Mouse (Mus musculus): ENCODE results near the gene Hbb-bh1.
"Not testable (repeated sequence)": the region's sequence is repeated elsewhere in the genome, so short reads cannot be mapped to it uniquely, and the experiment has no call there.

Hbb-bh1 gene

DNA sequence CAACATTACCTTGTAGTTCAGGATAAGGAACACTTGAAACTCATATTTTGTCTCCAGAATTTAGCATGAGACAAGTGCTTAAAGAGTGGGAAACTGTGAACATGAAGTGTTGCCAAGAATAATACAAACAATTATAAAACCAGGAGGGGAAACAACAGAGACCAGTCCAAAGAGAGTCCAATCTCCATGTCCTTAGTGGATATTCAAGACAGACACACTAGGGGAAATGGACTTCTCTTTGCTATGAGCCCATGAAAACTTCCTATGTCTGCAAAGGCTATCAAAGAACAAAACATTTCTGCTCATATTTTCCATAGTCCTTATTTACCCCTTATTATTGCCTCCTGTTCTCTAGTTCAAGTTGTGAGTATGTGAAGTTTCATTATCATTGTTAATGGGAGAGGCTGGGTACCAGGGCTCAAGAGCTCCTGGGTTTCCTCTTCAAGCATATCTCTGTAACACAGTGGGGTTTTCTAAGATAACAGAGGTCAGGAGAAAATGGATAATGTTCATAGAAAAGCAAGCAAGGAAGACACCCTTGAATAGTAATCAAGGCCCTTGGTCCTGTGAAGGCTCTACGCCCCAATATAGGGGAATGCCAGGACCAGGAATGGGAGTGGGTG, 31.6 kb downstream of the Hbb-bh1 start:
- no peak for DNase-seq

DNA sequence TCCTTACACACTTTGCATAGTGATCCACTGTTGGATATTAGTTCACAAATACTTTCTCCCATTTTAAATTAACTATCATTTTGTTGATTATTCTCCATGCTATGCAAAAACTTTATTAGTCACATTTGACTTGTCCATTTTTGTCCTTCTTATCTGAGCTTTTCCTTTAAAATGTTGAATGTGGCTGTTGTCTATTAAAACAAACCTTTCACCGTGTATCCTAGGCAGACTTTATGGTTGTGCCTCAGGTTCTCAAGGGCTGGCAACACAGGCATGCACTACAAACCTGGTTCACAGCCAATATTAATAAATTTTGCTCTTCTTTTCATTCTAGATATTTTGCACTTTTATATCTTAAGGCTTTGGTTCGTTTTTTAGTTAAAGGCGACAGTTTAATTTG, 32.2 kb downstream of the Hbb-bh1 start:
- no peak for DNase-seq

GRCm38 (mm10) chr7:103810296-103810695, 32.7 kb downstream of the Hbb-bh1 start:
- no peak for DNase-seq

DNA sequence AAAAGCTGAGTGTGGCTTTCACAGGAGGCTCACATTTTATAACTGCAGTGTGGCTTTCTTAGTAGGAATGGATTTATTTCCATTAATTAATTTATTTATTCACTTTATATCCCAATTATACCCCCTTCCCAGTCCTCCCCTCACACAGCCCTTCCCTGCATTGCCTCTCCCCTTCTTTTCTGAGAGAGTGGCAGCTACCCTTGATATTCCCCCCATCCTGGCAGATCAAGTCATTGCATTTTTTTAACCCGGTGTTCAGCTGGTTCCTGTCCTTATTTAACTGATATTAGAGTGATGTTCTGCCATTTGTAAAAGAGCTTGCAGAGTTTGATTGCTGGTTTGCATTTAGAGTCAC, 33.2 kb downstream of the Hbb-bh1 start:
- no peak for DNase-seq

GRCm38 (mm10) chr7:103808971-103809800, 33.8 kb downstream of the Hbb-bh1 start:
- no peak for DNase-seq

GRCm38 (mm10) chr7:103808120-103808519, 34.8 kb downstream of the Hbb-bh1 start:
- DNase-seq, result not testable (repeated sequence)

DNA sequence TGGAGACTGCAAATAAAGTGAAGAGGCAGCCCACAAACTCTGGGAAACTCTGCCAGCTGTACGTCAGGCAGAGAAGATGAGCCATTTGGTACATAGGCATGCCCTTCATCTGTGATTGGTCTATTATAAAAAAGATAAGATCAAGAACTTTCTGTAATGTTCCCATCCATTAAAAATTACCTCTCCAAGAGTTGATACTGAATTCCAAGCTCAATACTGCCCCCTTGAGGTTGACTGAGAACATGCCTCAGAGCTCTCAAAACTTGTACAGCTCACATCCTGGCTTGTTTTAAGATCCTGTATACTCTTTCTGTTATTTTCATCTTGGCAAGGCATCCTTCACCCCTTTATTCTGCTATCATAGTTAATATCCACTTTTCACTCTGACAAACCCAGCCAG, 36.1 kb downstream of the Hbb-bh1 start:
- DNase-seq, result peak; percentile 1

DNA sequence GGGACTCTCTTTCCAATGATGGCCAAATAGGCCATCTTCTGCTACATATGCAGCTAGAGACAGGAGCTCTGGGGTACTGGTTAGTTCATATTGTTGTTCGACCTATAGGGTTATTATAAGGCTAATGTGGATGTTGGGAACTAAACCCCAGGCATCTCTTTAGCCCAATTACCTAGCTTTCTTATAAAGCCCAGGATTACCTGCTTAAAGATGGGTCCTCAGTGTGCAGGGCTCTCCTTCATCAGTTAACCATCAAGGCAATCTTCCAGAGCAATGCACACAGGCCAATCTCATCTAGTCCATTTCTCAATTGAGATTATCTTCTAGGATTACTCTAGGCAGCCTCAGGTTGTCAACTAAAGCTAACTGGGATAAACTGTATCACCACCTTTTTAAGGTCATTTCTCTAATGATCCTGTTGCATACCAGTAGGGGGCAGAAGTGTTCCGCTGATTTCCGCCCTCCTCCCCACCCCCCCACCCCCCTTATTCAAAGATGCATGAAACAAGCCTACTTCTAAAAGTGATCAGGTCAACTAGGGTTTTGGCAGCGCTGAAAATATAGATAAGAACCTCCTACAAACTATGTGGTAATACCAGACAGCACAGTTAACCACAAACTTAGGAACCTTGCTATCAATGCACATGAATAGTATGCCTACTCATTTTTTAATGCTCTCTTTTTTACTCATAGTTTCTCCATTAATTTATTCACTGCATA, 50.1 kb downstream of the Hbb-bh1 start:
- DNase-seq, result no peak

DNA sequence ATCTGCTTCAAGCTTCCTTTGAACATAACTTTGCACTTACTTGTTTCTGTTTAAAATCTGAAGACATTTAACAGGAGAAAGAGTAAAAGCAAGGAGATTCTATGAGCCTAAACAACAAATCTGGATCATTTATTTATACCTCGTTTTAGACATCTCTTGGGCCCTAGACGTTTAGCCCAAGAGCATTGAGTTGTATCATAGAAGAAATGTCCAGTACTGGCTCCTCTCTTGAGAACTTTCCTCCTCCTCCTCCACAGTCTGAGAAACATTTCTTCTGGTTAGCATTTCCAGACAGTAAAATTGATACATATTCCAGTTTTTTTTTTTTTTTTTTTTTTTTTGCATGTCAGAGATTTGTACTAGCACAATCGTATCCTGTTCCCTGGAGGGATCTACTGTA, 51.2 kb downstream of the Hbb-bh1 start, which contains the start of gene Olfr67:
Gene Olfr67, minus strand, starts transcription at position 101 of the 400 bp plus-strand sequence.
- DNase-seq, result no peak

All from cerebellum, adult 9-10 months (tissue).